Mouse (Mus musculus): ENCODE measurements around the gene Dnase1. TPM values are rescaled to one million over a fixed set of nuclear protein-coding genes. Genes with fewer than 3 reads are reported as not detected.

Dnase1 gene
- total and polyA plus RNA-seq, 3 experiments = 0.81 to 7.7 TPM; not detected in 1

- no peaks in the 10 kb centered on the region for H3K79me2 ChIP-seq (ENCODE audit: control insufficient read depth, insufficient read depth, low read length, poor library complexity)
- H3K9me3 ChIP-seq (replicated peaks; ENCODE audit: insufficient read depth, low read length) = no peaks in the 10 kb centered on the region
- no peaks in the 10 kb centered on the region for H3K27me3 ChIP-seq (ENCODE audit: control insufficient read depth in 1 of 2, insufficient read depth in 2 of 2, low read length in 2 of 2)
- no peak overlapping the region for H3K27ac ChIP-seq (ENCODE audit: control insufficient read depth, low read depth, low read length)
- no peaks in the 10 kb centered on the region for H3K4me1 ChIP-seq (ENCODE audit: control insufficient read depth in 1 of 2, insufficient read depth in 2 of 2, low read length in 2 of 2)
- H3K4me3 ChIP-seq (ENCODE audit: control insufficient read depth in 1 of 2, insufficient read depth in 1 of 2, low read depth in 2 of 2, low read length in 2 of 2) = no peak overlapping the region
- TF ChIP-seq ZMIZ1 (IDR thresholded peaks at IDR 0.05; ENCODE audit: low read depth, low read length) (no peak), KAT2A (conservative IDR thresholded peaks at IDR 0.05; ENCODE audit: low read depth, low read length) (no peak)
- H3K36me3 ChIP-seq (ENCODE audit: control insufficient read depth in 1 of 2, insufficient read depth in 2 of 2, low read length in 2 of 2) = peaks cover 0 to 2% of the 10 kb centered on the region in 2 experiments; a peak in 1 of 4 replicates
- DNase-seq (ENCODE audit: low read depth, low spot score) = no peak
- H3K9ac ChIP-seq (ENCODE audit: control insufficient read depth, low read depth, low read length, poor library complexity, severe bottlenecking) = no peak overlapping the region
Observed at GRCm38 (mm10) chr16:4087214-4087913, 50.6 kb downstream of the Dnase1 start.

Other genes with a start within 250 kb of the Dnase1 start
- not detected in 2 replicates for gene Olfr15, start 206.1 kb upstream of the Dnase1 start, total RNA-seq (2012; rRNA removed)
- not detected for gene Olfr15, start 206.1 kb upstream of the Dnase1 start, polyA plus RNA-seq (2012; ENCODE audit: insufficient read depth in 1 of 2, insufficient read length in 2 of 2, low read depth in 1 of 2, low replicate concordance in 2 of 2, missing spikeins in 1 of 2)
- gene Zfp174, start 189.7 kb upstream of the Dnase1 start, total RNA-seq (2012; rRNA removed) = 0.39 and 0.46 TPM in 2 replicates
- gene Zfp174, start 189.7 kb upstream of the Dnase1 start, polyA plus RNA-seq (2012; ENCODE audit: insufficient read depth in 1 of 2, insufficient read length in 2 of 2, low read depth in 1 of 2, low replicate concordance in 2 of 2, missing spikeins in 1 of 2) = 10 to 100 TPM in 1 of 2 experiments, under 1 TPM in 1; 0.58 to 24.5 TPM
- gene Naa60, start 164.6 kb upstream of the Dnase1 start, total RNA-seq (2012; rRNA removed) = 26.9 and 28.0 TPM in 2 replicates
- 10 to 100 TPM in 1 of 2 experiments, not detected in 1; 67.5 TPM for gene Naa60, start 164.6 kb upstream of the Dnase1 start, polyA plus RNA-seq (2012; ENCODE audit: insufficient read depth in 1 of 2, insufficient read length in 2 of 2, low read depth in 1 of 2, low replicate concordance in 2 of 2, missing spikeins in 1 of 2)
- gene Zfp597, start 152.4 kb upstream of the Dnase1 start, total RNA-seq (2012; rRNA removed) = 8.4 and 10.1 TPM in 2 replicates
- gene Zfp597, start 152.4 kb upstream of the Dnase1 start, polyA plus RNA-seq (2012; ENCODE audit: insufficient read depth in 1 of 2, insufficient read length in 2 of 2, low read depth in 1 of 2, low replicate concordance in 2 of 2, missing spikeins in 1 of 2) = 1 to 10 TPM in 1 of 2 experiments, not detected in 1; 6.9 TPM
- gene Gm20695, start 152.3 kb upstream of the Dnase1 start, total RNA-seq (2012; rRNA removed) = 0.52 and 0.62 TPM in 2 replicates
- gene Gm20695, start 152.3 kb upstream of the Dnase1 start, polyA plus RNA-seq (2012; ENCODE audit: insufficient read depth in 1 of 2, insufficient read length in 2 of 2, low read depth in 1 of 2, low replicate concordance in 2 of 2, missing spikeins in 1 of 2) = not detected
- 3.5 and 4.2 TPM in 2 replicates for gene 1700037C18Rik, start 128.3 kb upstream of the Dnase1 start, total RNA-seq (2012; rRNA removed)
- 1 to 10 TPM in 1 of 2 experiments, not detected in 1; 7.2 TPM for gene 1700037C18Rik, start 128.3 kb upstream of the Dnase1 start, polyA plus RNA-seq (2012; ENCODE audit: insufficient read depth in 1 of 2, insufficient read length in 2 of 2, low read depth in 1 of 2, low replicate concordance in 2 of 2, missing spikeins in 1 of 2)
- gene Cluap1, start 128.1 kb upstream of the Dnase1 start, total RNA-seq (2012; rRNA removed) = 26.3 and 28.9 TPM in 2 replicates
- 10 to 100 TPM in 1 of 2 experiments, not detected in 1; 30.7 TPM for gene Cluap1, start 128.1 kb upstream of the Dnase1 start, polyA plus RNA-seq (2012; ENCODE audit: insufficient read depth in 1 of 2, insufficient read length in 2 of 2, low read depth in 1 of 2, low replicate concordance in 2 of 2, missing spikeins in 1 of 2)
- 0.46 and 0.82 TPM in 2 replicates for gene Nlrc3, start 60.3 kb upstream of the Dnase1 start, total RNA-seq (2012; rRNA removed)
- gene Nlrc3, start 60.3 kb upstream of the Dnase1 start, polyA plus RNA-seq (2012; ENCODE audit: insufficient read depth in 1 of 2, insufficient read length in 2 of 2, low read depth in 1 of 2, low replicate concordance in 2 of 2, missing spikeins in 1 of 2) = under 1 TPM in 1 of 2 experiments, not detected in 1; 0.77 TPM
- gene Slx4, start 33.2 kb upstream of the Dnase1 start, total RNA-seq (2012; rRNA removed) = 23.0 and 24.3 TPM in 2 replicates
- gene Slx4, start 33.2 kb upstream of the Dnase1 start, polyA plus RNA-seq (2012; ENCODE audit: insufficient read depth in 1 of 2, insufficient read length in 2 of 2, low read depth in 1 of 2, low replicate concordance in 2 of 2, missing spikeins in 1 of 2) = 10 to 100 TPM in 1 of 2 experiments, not detected in 1; 35.2 TPM
- 120 and 128 TPM in 2 replicates for gene Trap1, start 40.9 kb downstream of the Dnase1 start, total RNA-seq (2012; rRNA removed)
- gene Trap1, start 40.9 kb downstream of the Dnase1 start, polyA plus RNA-seq (2012; ENCODE audit: insufficient read depth in 1 of 2, insufficient read length in 2 of 2, low read depth in 1 of 2, low replicate concordance in 2 of 2, missing spikeins in 1 of 2) = 100 to 1,000 TPM; 214 to 299 TPM
- gene Crebbp, start 177.1 kb downstream of the Dnase1 start, total RNA-seq (2012; rRNA removed) = 4.7 and 7.3 TPM in 2 replicates
- gene Crebbp, start 177.1 kb downstream of the Dnase1 start, polyA plus RNA-seq (2012; ENCODE audit: insufficient read depth in 1 of 2, insufficient read length in 2 of 2, low read depth in 1 of 2, low replicate concordance in 2 of 2, missing spikeins in 1 of 2) = 100 to 1,000 TPM in 1 of 2 experiments, 1 to 10 TPM in 1; 7.0 to 145 TPM